Mouse (Mus musculus) frontal cortex, postnatal 36 days (tissue): ENCODE measurements around the gene Capg.

Experiments
- DNase-seq, 2 experiments: peaks; one replicate each; pipeline ENCODE4 v3.0.0; 2022; ENCODE audit warnings: low spot score in 2 of 2

Capg gene

DNA sequence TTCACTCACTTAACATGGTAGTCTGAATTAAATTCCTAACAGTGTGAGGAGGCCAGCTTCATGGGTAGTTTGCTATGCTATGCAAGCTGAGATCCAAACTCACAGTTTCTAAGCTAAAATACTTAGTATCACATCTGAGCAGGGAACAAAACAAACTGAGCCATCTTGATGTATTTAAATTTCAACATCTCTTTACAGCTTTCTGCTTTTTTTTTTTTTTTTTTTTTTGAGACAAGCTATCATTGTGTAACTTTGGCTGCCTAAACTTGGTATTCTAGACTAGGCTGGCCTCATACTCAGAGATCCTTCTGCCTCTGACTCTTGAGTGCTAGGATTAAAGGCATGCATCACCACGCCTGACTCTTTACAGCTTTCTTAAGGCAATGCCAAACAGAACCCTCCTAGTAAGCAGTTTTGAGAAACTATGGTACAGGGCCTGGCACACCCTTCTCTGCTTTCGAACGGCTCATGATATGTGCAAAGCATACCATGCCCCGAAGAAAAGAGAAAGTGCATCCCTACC, 64.5 kb downstream of the Capg start:
- DNase-seq, result no peak

DNA sequence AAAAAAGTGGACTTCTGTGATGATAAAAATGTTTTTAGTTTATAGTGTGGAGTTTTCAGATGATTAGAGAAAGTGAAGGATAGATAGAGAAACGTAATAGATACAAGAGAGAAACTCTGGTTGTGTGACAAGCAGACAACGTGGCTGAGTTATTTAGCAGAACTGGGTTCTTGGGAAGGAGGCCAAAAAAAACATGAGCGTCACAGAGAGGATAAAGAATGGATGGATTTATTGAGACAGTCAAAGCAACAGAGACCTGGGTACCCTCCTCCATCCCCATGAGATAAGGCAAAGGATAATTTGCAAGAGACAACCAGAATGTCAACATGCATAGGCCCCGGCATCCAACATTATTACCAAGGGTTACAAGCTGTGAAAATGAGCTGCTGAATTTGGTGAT, 66.1 kb downstream of the Capg start:
- DNase-seq, result no peak
